Mouse (Mus musculus) megakaryocyte, embryonic 14.5 days (primary cell): ENCODE data around the gene 2200002D01Rik.

Experiments used
- FLI1 ChIP-seq: IDR thresholded peaks from 2 replicates; pipeline ENCODE4 v1.6.1; 2012; ENCODE audit warnings: low read length, inconsistent platforms, mixed read lengths
- GATA1 ChIP-seq: IDR thresholded peaks from 3 replicates; pipeline ENCODE4 v1.6.1; 2012; ENCODE audit warnings: mixed read lengths, low read length, inconsistent platforms, borderline replicate concordance

DNA sequence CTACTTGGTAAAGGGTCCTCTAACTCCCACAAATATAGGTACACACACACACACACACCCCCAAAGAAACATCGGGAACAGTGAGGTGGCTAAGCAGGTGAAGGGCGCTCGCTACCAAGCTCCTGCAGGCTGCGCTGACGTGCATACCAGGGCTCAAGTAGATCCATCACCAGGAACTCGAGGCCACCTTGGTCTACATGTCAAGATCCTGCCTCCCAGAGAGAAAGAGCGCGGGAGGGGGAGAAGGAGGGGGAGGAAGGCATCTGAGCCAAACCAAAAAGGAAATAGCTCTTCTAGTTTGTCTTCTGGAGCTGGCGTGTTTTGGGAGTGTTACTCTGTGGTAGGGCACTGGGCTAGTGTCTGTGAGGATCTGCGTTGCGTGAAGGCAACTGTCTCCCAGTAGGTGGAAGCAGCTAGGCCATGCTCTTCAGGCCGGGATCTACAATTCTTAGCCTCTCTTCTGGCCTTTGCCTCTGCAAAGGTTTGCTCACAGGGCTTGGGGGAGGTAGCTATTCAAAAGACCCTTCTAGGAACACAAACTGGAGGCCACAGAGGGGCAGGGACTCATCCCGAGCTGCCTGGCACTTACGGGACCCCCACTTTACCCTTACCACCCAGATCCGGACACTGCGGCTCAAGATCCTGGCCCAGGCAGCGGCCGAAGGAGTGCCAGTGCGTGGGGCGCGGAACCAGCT lies 1.5 kb downstream of the 2200002D01Rik start:
- TF ChIP-seq GATA1 (no peak), FLI1 (no peak)
